Mouse (Mus musculus) bone marrow, adult 2 months (tissue): ENCODE results near the gene Rtn2. TPM values are rescaled to one million over a fixed set of nuclear protein-coding genes. Genes with fewer than 3 reads are reported as not detected.

Experiments
- H3K27ac ChIP-seq: fragments of 200-500 bp; 2 replicates; pipeline ENCODE4 v1.5.1; 2012; ENCODE audit warnings: low read depth, mild to moderate bottlenecking, control low read depth, inconsistent platforms, low read length; ENCODE audit not compliant: control insufficient read depth, poor library complexity, insufficient read depth
- H3K4me1 ChIP-seq: fragments of 200-500 bp; 2 replicates; pipeline ENCODE4 v1.6.1; 2011; ENCODE audit warnings: low read length; ENCODE audit not compliant: control insufficient read depth, insufficient read depth
- H3K4me3 ChIP-seq: fragments of 200-500 bp; replicated peaks from 2 replicates; pipeline ENCODE3; 2011; ENCODE audit warnings: mild to moderate bottlenecking, low read depth, low read length, control low read depth; ENCODE audit not compliant: control insufficient read depth
- CTCF ChIP-seq: fragments of 200-500 bp; IDR thresholded peaks from 2 replicates; pipeline ENCODE4 v1.5.1; 2011; ENCODE audit warnings: low read length, control low read depth; ENCODE audit not compliant: control insufficient read depth, insufficient read depth
- POLR2A ChIP-seq: fragments of 200-500 bp; IDR thresholded peaks from 2 replicates; pipeline ENCODE4 v1.6.1; 2011; ENCODE audit warnings: low read depth, mild to moderate bottlenecking, control low read depth, low read length, borderline replicate concordance; ENCODE audit not compliant: control insufficient read depth
- WGBS: fragments of 180-500 bp; shearing (Covaris S2); methylation state at CpG from one replicate; pipeline ENCODE4 v1.1.7; 2018; 5-methylcytosine and 5-hydroxymethylcytosine counted together
- polyA plus RNA-seq: library from polyadenylated mRNA; stranded (reverse); fragments of >200 nt; gene quantifications from 2 replicates; pipeline ENCODE4 v1.2.4, GENCODE M21; 2011; ENCODE audit warnings: low replicate concordance; ENCODE audit not compliant: missing spikeins, insufficient read depth, insufficient read length

The Rtn2 gene
- polyA plus RNA-seq, 1 experiment, result 2.3 TPM

DNA sequence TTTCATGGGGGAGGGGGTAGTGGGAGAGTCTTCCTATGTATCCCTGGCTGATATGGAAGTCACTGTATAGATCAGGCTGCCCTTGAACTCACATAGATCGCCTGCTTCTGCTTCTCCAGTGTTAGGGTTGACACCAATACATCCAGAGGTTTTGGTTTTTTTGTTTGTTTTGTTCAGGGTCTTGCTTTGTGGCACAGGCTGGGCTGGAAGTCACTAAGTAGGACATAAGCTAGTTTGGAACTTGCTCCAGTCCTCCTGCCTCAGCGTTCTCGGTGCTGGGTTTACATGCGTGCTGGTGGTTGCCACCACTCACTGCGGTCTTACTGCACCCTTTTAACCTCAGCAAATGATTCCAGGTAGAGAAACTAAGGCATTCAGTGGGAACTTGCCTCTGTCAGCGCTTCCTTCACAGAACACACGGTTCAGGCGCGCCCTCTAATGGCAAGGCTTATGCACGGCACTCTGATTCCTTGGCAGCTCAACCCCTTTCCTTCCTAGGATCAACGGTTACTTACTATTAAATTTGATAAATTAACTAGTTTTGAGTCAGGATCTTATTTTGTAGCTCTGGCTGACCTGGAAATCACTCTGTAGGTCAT lies 60.9 kb downstream of the Rtn2 start:
- H3K4me3 ChIP-seq, result no peak overlapping the region
- peaks cover 3% of the 10 kb centered on the region; the same call in 1 of the 2 replicates for H3K4me1 ChIP-seq
- WGBS, result under 1% methylated on average over 11 of the region's 11 CpGs
- peak; percentile 96 for TF ChIP-seq CTCF
- TF ChIP-seq POLR2A, result no peak
- no peak overlapping the region for H3K27ac ChIP-seq

DNA sequence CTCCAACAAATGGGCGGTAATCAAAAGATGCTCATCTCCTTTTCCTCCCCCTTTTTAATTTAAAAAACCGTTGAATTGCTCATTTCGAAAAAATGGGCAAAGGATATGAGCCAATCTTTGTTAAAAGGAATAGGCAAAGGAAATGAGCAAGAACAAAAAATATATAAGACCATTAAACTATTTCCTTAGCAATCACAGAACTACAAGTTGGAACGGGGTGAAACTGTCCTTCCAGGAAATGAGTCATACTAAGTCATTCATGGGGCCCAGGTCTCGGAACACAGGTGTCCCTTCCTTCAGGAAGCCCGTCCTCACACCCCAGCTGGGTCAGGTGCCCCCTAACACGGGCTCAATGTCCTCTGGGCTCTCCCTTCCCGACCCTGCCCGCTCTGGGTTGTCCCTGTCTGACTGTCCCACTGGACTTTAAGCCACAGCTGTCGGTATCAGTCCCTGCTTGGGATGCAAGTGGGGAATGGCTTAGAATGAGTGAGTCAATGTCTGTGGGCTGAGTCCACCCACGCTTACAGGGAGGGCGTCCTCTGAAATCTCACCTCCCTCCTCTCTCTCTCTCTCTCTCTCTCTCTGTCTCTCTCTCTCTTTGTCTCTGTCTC lies 61.9 kb downstream of the Rtn2 start, which contains the start of gene Ercc1:
Gene Ercc1, plus strand, starts transcription at position 542 of the 611 bp plus-strand sequence.
- H3K27ac ChIP-seq, result peak within 1 kb of the TSS; percentile 35; the same call in 1 of the 2 replicates
- H3K4me3 ChIP-seq, result peak within 1 kb of the TSS; percentile 74
- WGBS, result 12% methylated on average over 12 of the region's 12 CpGs
- TF ChIP-seq CTCF (no peak), POLR2A (no peak)
- H3K4me1 ChIP-seq, result peaks cover 3% of the 10 kb centered on the region; the same call in 1 of the 2 replicates

DNA sequence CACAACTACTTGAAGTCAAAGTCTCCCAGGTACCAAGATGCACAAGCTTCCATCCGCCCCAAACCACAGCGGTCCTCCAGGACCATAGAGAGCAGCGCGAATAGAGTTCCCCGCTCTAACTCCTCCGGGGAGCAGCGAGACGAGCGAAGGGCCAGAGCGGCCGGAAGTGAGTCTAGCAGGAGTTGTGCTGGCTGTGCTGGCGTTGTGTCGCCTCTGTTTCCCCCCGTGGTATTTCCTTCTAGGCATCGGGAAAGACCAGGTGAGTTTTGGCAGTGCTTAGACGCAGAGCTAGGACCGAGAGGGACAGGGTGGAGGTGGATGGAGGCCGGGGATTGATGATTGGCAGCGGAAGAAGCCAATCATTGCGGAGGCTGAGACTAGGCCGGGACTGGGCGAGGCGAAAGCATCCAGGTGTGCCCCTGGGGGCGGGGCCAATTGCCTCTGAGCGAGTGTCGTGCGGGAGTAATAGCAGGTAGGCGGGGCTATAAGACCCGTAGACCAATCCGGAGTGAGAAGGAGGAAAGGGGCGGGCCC lies 62.6 kb downstream of the Rtn2 start:
- Histone ChIP-seq H3K27ac (peak overlapping the region; percentile 35; the same call in 1 of the 2 replicates), H3K4me1 (peaks cover 3% of the 10 kb centered on the region; the same call in 1 of the 2 replicates), H3K4me3 (peak overlapping the region; percentile 74)
- TF ChIP-seq CTCF (no peak), POLR2A (no peak; the same call in 1 of the 2 replicates)
- 1% methylated on average over 31 of the region's 31 CpGs for WGBS

Other genes starting within 250 kb of the Rtn2 start
- gene Rsph6a, start 227.9 kb upstream of the Rtn2 start, polyA plus RNA-seq, result not detected in 2 replicates
- 21.4 and 27.7 TPM in 2 replicates for gene Dmwd, start 206.4 kb upstream of the Rtn2 start, polyA plus RNA-seq
- 25.8 and 42.6 TPM in 2 replicates for gene Dmpk, start 198.8 kb upstream of the Rtn2 start, polyA plus RNA-seq
- gene Six5, start 188.0 kb upstream of the Rtn2 start, polyA plus RNA-seq, result 4.7 and 6.5 TPM in 2 replicates
- not detected in 2 replicates for gene Gm4969, start 164.3 kb upstream of the Rtn2 start, polyA plus RNA-seq
- 3.9 and 4.8 TPM in 2 replicates for gene Fbxo46, start 162.8 kb upstream of the Rtn2 start, polyA plus RNA-seq
- 3.6 and 6.8 TPM in 2 replicates for gene Qpctl, start 133.3 kb upstream of the Rtn2 start, polyA plus RNA-seq
- 56.3 and 58.6 TPM in 2 replicates for gene Snrpd2, start 132.9 kb upstream of the Rtn2 start, polyA plus RNA-seq
- 0.62 and 0.79 TPM in 2 replicates for gene Gipr, start 116.5 kb upstream of the Rtn2 start, polyA plus RNA-seq
- 14.2 and 33.1 TPM in 2 replicates for gene Eml2, start 106.2 kb upstream of the Rtn2 start, polyA plus RNA-seq
- 0.34 and 0.70 TPM in 2 replicates for gene Gpr4, start 70.1 kb upstream of the Rtn2 start, polyA plus RNA-seq
- gene Opa3, start 54.3 kb upstream of the Rtn2 start, polyA plus RNA-seq, result 7.5 and 8.5 TPM in 2 replicates
- gene Vasp, start 10.8 kb upstream of the Rtn2 start, polyA plus RNA-seq, result 83.3 and 135 TPM in 2 replicates
- 3.6 TPM in 1 of 2 replicates, not detected in the other for gene Ppm1n, start 2.6 kb upstream of the Rtn2 start, polyA plus RNA-seq
- 0.50 and 1.1 TPM in 2 replicates for gene Fosb, start 27.4 kb downstream of the Rtn2 start, polyA plus RNA-seq
- 19.2 and 31.3 TPM in 2 replicates for gene Ercc1, start 62.2 kb downstream of the Rtn2 start, polyA plus RNA-seq
- 11.7 and 13.7 TPM in 2 replicates for gene Cd3eap, start 76.9 kb downstream of the Rtn2 start, polyA plus RNA-seq
- 1.7 and 4.0 TPM in 2 replicates for gene Ppp1r13l, start 77.1 kb downstream of the Rtn2 start, polyA plus RNA-seq
- 17.9 and 31.9 TPM in 2 replicates for gene Ercc2, start 99.4 kb downstream of the Rtn2 start, polyA plus RNA-seq
- 1.6 and 1.9 TPM in 2 replicates for gene Klc3, start 121.5 kb downstream of the Rtn2 start, polyA plus RNA-seq
- gene Ckm, start 122.2 kb downstream of the Rtn2 start, polyA plus RNA-seq, result 25.1 and 31.8 TPM in 2 replicates
- 10.1 and 14.6 TPM in 2 replicates for gene Mark4, start 176.2 kb downstream of the Rtn2 start, polyA plus RNA-seq
- gene Exoc3l2, start 180.7 kb downstream of the Rtn2 start, polyA plus RNA-seq, result 4.2 and 10.3 TPM in 2 replicates
- gene Bloc1s3, start 225.7 kb downstream of the Rtn2 start, polyA plus RNA-seq, result 4.4 and 8.0 TPM in 2 replicates
- gene Trappc6a, start 225.8 kb downstream of the Rtn2 start, polyA plus RNA-seq, result 12.4 and 12.7 TPM in 2 replicates
- not detected in 2 replicates for gene Nkpd1, start 235.2 kb downstream of the Rtn2 start, polyA plus RNA-seq